Mouse (Mus musculus) C2C12 (cell line): Measurements from ENCODE around the gene Eif4h. TPM values are rescaled to one million over a fixed set of nuclear protein-coding genes. Genes with fewer than 3 reads are reported as not detected.

Source experiments
- H3K27me3 ChIP-seq: one replicate; pipeline ENCODE4 v1.6.1; 2011; ENCODE audit not compliant: control insufficient read depth, insufficient read depth, insufficient read length
- H3K36me3 ChIP-seq: one replicate; pipeline ENCODE4 v1.6.1; 2011; ENCODE audit not compliant: control insufficient read depth, insufficient read depth
- H3K4me3 ChIP-seq: one replicate; pipeline ENCODE4 v1.5.1; 2011; ENCODE audit warnings: mild to moderate bottlenecking, control low read depth; ENCODE audit not compliant: poor library complexity, insufficient read depth, severe bottlenecking
- H3K79me2 ChIP-seq: one replicate; pipeline ENCODE4 v1.6.1; 2011; ENCODE audit not compliant: control insufficient read depth, insufficient read depth
- H3K79me3 ChIP-seq: one replicate; pipeline ENCODE4 v1.6.1; 2011; ENCODE audit warnings: low read depth, control low read depth
- H3ac ChIP-seq: one replicate; pipeline ENCODE3; 2011; ENCODE audit warnings: low read depth; ENCODE audit not compliant: control insufficient read depth, insufficient read length
- CEBPB ChIP-seq: IDR thresholded peaks from one replicate; pipeline ENCODE4 v1.6.1; 2011; ENCODE audit warnings: low read depth, mild to moderate bottlenecking, control low read depth, moderate library complexity
- CTCF ChIP-seq: IDR thresholded peaks from one replicate; pipeline ENCODE4 v1.5.1; 2011; ENCODE audit not compliant: control insufficient read depth, insufficient read depth, insufficient read length
- FOSL1 ChIP-seq: IDR thresholded peaks from one replicate; pipeline ENCODE4 v1.8.0; 2011; ENCODE audit warnings: mild to moderate bottlenecking, low read length; ENCODE audit not compliant: poor library complexity, insufficient read depth, severe bottlenecking
- MAX ChIP-seq: IDR thresholded peaks from one replicate; pipeline ENCODE4 v1.6.1; 2011; ENCODE audit warnings: mild to moderate bottlenecking, control low read depth
- MYOD1 ChIP-seq: IDR thresholded peaks from one replicate; pipeline ENCODE4 v1.6.1; 2011; ENCODE audit warnings: low read depth; ENCODE audit not compliant: control insufficient read depth, insufficient read length
- MYOG ChIP-seq: IDR thresholded peaks from one replicate; pipeline ENCODE4 v1.6.1; 2011; ENCODE audit not compliant: control insufficient read depth, insufficient read length; ENCODE audit errors: extremely low read depth
- USF1 ChIP-seq: IDR thresholded peaks from one replicate; pipeline ENCODE4 v1.6.1; 2011; ENCODE audit warnings: low read depth, mild to moderate bottlenecking, control low read depth, moderate library complexity
- long read RNA-seq, 2 experiments: library from polyadenylated mRNA; unstranded; transcript quantifications; one replicate each; pipeline ENCODE4 v2.0.0; 2019 to 2020
- polyA plus RNA-seq: library from polyadenylated mRNA; unstranded; fragments of >200 nt; fragmentation: generic; extraction: Trizol; gene quantifications from one replicate; pipeline ENCODE4 v1.2.1, GENCODE M21; 2012; ENCODE audit warnings: missing spikeins

The Eif4h gene
- 427 TPM for polyA plus RNA-seq
- long read RNA-seq, experiment 1, transcript Eif4h-205 (7 exons, 2,726 nt) = minor isoform, 102 of 369 reads
- long read RNA-seq, experiment 1, transcript Eif4h-201 (6 exons, 2,367 nt) = major isoform, 163 of 369 reads
- long read RNA-seq, experiment 1, partial matches to known transcripts = 91 of 369 reads
- long read RNA-seq, experiment 1, other reads (novel, unspliced or antisense) = 12 of 369 reads
- long read RNA-seq, experiment 2, transcript Eif4h-205 (7 exons, 2,726 nt) = major isoform, 2,498 of 4,573 reads
- long read RNA-seq, experiment 2, transcript Eif4h-201 (6 exons, 2,367 nt) = minor isoform, 1,922 of 4,573 reads
- long read RNA-seq, experiment 2, partial matches to known transcripts = 66 of 4,573 reads
- long read RNA-seq, experiment 2, other reads (novel, unspliced or antisense) = 86 of 4,573 reads

GRCm38 (mm10) chr5:134639269-134639682, at the start of gene Eif4h:
Gene Eif4h (minus strand): TSS chr5:134639490.
- Histone ChIP-seq H3K79me3 (peaks cover 45% of the 10 kb centered on the region), H3K36me3 (peaks cover 34% of the 10 kb centered on the region), H3K4me3 (peak within 1 kb of the TSS; percentile 87), H3ac (peak within 1 kb of the TSS; percentile 90), H3K27me3 (no peaks in the 10 kb centered on the region), H3K79me2 (peaks cover 50% of the 10 kb centered on the region)
- no peak for TF ChIP-seq MYOG
- no peak for TF ChIP-seq MYOD1
- TF ChIP-seq CEBPB = no peak
- TF ChIP-seq USF1 = peak; percentile 79
- TF ChIP-seq MAX = peak; percentile 95
- no peak for TF ChIP-seq CTCF
- TF ChIP-seq FOSL1 = no peak

DNA sequence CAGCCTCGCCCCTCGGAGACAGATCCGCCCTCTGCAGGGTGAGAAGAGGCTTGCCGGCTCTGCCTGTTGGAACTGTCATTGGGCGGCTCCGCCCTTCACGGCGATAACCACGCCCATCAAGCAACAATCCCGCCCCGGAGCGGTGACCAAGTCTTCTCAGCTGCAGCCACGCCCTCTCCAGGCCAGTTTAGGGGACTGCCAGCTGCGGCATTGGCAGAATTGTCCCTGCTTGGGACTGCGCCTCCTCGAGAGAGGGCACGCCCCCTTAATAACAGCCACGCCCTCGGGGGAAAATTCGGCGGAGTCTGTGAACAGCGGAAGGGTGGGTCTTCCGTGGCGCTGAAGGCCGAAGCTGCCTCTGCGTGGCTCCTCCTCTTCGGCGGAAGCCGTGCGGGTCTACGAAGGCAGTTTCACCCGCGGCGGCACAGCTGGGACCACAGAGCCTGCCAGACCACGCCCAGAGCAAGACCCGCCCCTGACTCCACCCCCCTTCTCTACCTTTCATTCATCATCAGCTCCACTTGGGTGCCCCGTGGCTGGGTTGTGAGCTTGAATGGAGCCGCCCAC, 49.5 kb upstream of the Eif4h start:
- no peaks in the 10 kb centered on the region for H3K79me3 ChIP-seq
- H3K36me3 ChIP-seq = peaks cover 4% of the 10 kb centered on the region
- H3K79me2 ChIP-seq = no peaks in the 10 kb centered on the region
- TF ChIP-seq FOSL1 = no peak
- no peak for TF ChIP-seq MYOD1
- TF ChIP-seq CEBPB = no peak
- peak; percentile 62 for TF ChIP-seq MAX
- TF ChIP-seq MYOG = no peak
- no peak for TF ChIP-seq USF1
- TF ChIP-seq CTCF = no peak
- H3K4me3 ChIP-seq = peak overlapping the region; percentile 29
- H3ac ChIP-seq = no peak overlapping the region
- no peaks in the 10 kb centered on the region for H3K27me3 ChIP-seq

DNA sequence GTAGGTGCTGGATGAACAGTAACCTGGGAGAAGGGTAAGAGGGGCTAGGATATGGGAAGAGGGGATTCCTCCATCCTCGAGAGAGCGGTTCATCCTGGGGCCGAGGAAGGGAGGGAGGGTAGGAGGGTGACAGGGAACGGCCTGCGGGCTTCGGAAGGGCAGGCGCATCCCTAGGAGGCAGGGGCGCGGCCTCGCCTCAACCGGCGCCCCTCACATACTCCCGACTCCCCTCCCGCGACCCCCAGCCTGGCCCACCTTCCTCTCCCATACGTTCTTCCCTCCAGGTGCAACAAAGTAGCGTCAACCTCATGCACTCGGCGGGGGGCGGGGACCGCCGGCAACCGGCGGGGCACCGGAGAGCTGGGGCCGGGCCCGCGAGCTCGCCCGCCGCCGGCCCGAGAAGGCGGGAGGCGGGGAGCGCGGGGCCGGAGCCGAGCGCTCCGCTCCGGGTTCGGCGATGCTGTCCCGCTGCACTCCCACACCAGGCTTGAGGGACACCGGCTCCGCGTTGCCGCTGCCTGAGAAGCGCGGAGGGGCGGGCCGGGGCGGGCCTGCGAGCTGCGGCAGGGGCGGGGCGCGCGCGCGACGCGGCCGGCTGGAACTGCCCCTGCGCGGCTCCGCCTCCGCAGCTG, 48.9 kb upstream of the Eif4h start, which contains the start of gene Limk1:
Gene Limk1 (minus strand): TSS at position 513 of the 632 bp plus-strand sequence.
- peak within 1 kb of the TSS; percentile 60 for H3ac ChIP-seq
- TF ChIP-seq CTCF (no peak), FOSL1 (no peak), USF1 (no peak), MYOG (no peak)
- H3K79me2 ChIP-seq = no peaks in the 10 kb centered on the region
- no peaks in the 10 kb centered on the region for H3K79me3 ChIP-seq
- peak within 1 kb of the TSS; percentile 56 for H3K4me3 ChIP-seq
- H3K27me3 ChIP-seq = no peaks in the 10 kb centered on the region
- H3K36me3 ChIP-seq = peaks cover 4% of the 10 kb centered on the region

- Histone ChIP-seq H3K79me3 (no peaks in the 10 kb centered on the region), H3K4me3 (no peak overlapping the region), H3K27me3 (no peaks in the 10 kb centered on the region), H3K79me2 (no peaks in the 10 kb centered on the region), H3K36me3 (peaks cover 12% of the 10 kb centered on the region), H3ac (no peak overlapping the region)
- TF ChIP-seq CTCF = no peak
Observed at GRCm38 (mm10) chr5:134687187-134687586, 47.9 kb upstream of the Eif4h start.

- TF ChIP-seq MAX = no peak
- TF ChIP-seq MYOD1 = no peak
- no peak for TF ChIP-seq CTCF
- no peak for TF ChIP-seq CEBPB
- no peak for TF ChIP-seq MYOG
- TF ChIP-seq FOSL1 = no peak
- no peak for TF ChIP-seq USF1
- Histone ChIP-seq H3ac (no peak overlapping the region), H3K79me2 (no peaks in the 10 kb centered on the region), H3K4me3 (no peak overlapping the region), H3K79me3 (no peaks in the 10 kb centered on the region), H3K27me3 (no peaks in the 10 kb centered on the region), H3K36me3 (peaks cover 12% of the 10 kb centered on the region)
Observed at GRCm38 (mm10) chr5:134686541-134686940, 47.3 kb upstream of the Eif4h start.
